Mouse (Mus musculus) NIH3T3 (cell line): Measurements from ENCODE around the gene Olfr608.
"Not testable (repeated sequence)": the region's sequence is repeated elsewhere in the genome, so short reads cannot be mapped to it uniquely, and the experiment has no call there.

Experiments
- DNase-seq: peaks from one replicate; pipeline ENCODE4 v3.0.0-alpha.2; 2012; ENCODE audit warnings: low read depth

Gene Olfr608

GRCm38 (mm10) chr7:103469577-103469976 lies at the start of gene Olfr608:
Olfr608 (plus strand) TSS chr7:103469877.
- DNase-seq, result no peak

- DNase-seq, result no peak
These were observed 24.3 kb upstream of the Olfr608 start, which contains the start of gene Olfr605 for GRCm38 (mm10) chr7:103445339-103445738. Olfr605 (minus strand) TSS chr7:103445439.

GRCm38 (mm10) chr7:103448746-103449145 lies 20.9 kb upstream of the Olfr608 start, which contains the start of gene Olfr606:
Olfr606 (plus strand) TSS chr7:103449046.
- no peak for DNase-seq

GRCm38 (mm10) chr7:103460590-103460989 lies 9.1 kb upstream of the Olfr608 start:
- no peak for DNase-seq

- DNase-seq, result not testable (repeated sequence)
These were observed 7.4 kb downstream of the Olfr608 start for GRCm38 (mm10) chr7:103477106-103477505.

GRCm38 (mm10) chr7:103497962-103498361 lies 28.3 kb downstream of the Olfr608 start, which contains the start of gene Olfr609:
Olfr609 (minus strand) TSS chr7:103498062.
- DNase-seq, result no peak

GRCm38 (mm10) chr7:103512022-103512421 lies 42.3 kb downstream of the Olfr608 start, which contains the start of gene Olfr610:
Olfr610 (minus strand) TSS chr7:103512122.
- no peak for DNase-seq

GRCm38 (mm10) chr7:103520746-103521145 lies 51.1 kb downstream of the Olfr608 start, which contains the start of gene Olfr611:
Olfr611 (minus strand) TSS chr7:103520846.
- DNase-seq, result not testable (repeated sequence)
